Mouse (Mus musculus) erythroblast, adult 5-6 weeks (primary cell): Measurements from ENCODE around the gene Catsperd. TPM values are rescaled to one million over a fixed set of nuclear protein-coding genes. Genes with fewer than 3 reads are reported as not detected.

Source experiments
- ATAC-seq: replicated peaks from 2 replicates; pipeline ENCODE4 v1.8.0; 2016; ENCODE audit warnings: moderate number of reproducible peaks, mild to moderate bottlenecking, moderate TSS enrichment, inconsistent platforms; ENCODE audit not compliant: poor library complexity, low FRiP score, severe bottlenecking
- total RNA-seq, 2 experiments: library from RNA; stranded (forward) in 1 of 2; stranded (reverse) in 1 of 2; fragments of 150-400 nt in 1 of 2; fragments of 200-764, 138-1000 nt in 1 of 2; gene quantifications; 2 replicates each; pipeline versions ENCODE4 v1.2.3 to v1.2.4; 2015 to 2017; ENCODE audit warnings: low replicate concordance in 2 of 2

Gene Catsperd
- total RNA-seq (2015; ENCODE audit: low replicate concordance), result not detected in 2 replicates
- not detected in 2 replicates for total RNA-seq (2017; ENCODE audit: low replicate concordance)

GRCm38 (mm10) chr17:56627530-56628277 is at the start of gene Catsperd:
Gene Catsperd (plus strand): TSS chr17:56628143.
- no peak for ATAC-seq

- ATAC-seq, result no peak
Observed at GRCm38 (mm10) chr17:56583071-56583470, 44.9 kb upstream of the Catsperd start.

- ATAC-seq, result peak; percentile 17; the same call in 1 of the 2 replicates
Observed at GRCm38 (mm10) chr17:56583611-56584256, 44.2 kb upstream of the Catsperd start.

GRCm38 (mm10) chr17:56584257-56585130 is 43.4 kb upstream of the Catsperd start, which contains the start of the genes Safb2 and Safb:
Gene Safb2 (minus strand): TSS chr17:56584585.
Gene Safb (plus strand): TSS chr17:56584825.
- peak; percentile 81 for ATAC-seq

GRCm38 (mm10) chr17:56585171-56585821 is 42.6 kb upstream of the Catsperd start:
- ATAC-seq, result peak; percentile 18

- no peak for ATAC-seq
Observed at GRCm38 (mm10) chr17:56587773-56588172, 40.2 kb upstream of the Catsperd start.

- no peak for ATAC-seq
Observed at GRCm38 (mm10) chr17:56588921-56589320, 39.0 kb upstream of the Catsperd start.

GRCm38 (mm10) chr17:56592553-56592952 is 35.4 kb upstream of the Catsperd start:
- no peak for ATAC-seq

GRCm38 (mm10) chr17:56593527-56594271 is 34.2 kb upstream of the Catsperd start:
- ATAC-seq, result no peak

GRCm38 (mm10) chr17:56603186-56604069 is 24.5 kb upstream of the Catsperd start:
- no peak for ATAC-seq

GRCm38 (mm10) chr17:56604070-56604380 is 23.9 kb upstream of the Catsperd start:
- no peak for ATAC-seq

- ATAC-seq, result no peak
Observed at GRCm38 (mm10) chr17:56604422-56604821, 23.5 kb upstream of the Catsperd start.

- no peak for ATAC-seq
Observed at GRCm38 (mm10) chr17:56605431-56605830, 22.5 kb upstream of the Catsperd start.

- no peak for ATAC-seq
Observed at GRCm38 (mm10) chr17:56607521-56608062, 20.4 kb upstream of the Catsperd start.

- ATAC-seq, result no peak
Observed at GRCm38 (mm10) chr17:56608699-56609098, 19.2 kb upstream of the Catsperd start.

GRCm38 (mm10) chr17:56609452-56610171 is 18.3 kb upstream of the Catsperd start, which contains the start of gene 2410015M20Rik:
Gene 2410015M20Rik (minus strand): TSS chr17:56609771.
- peak; percentile 84 for ATAC-seq

- ATAC-seq, result no peak
Observed at GRCm38 (mm10) chr17:56611323-56611722, 16.6 kb upstream of the Catsperd start.
